Mouse (Mus musculus) lung, embryonic 16.5 days (tissue): ENCODE results near the gene Rtp3. TPM values are rescaled to one million over a fixed set of nuclear protein-coding genes. Genes with fewer than 3 reads are reported as not detected.

ENCODE experiments used
- ATAC-seq: fragments of 200-750 bp; cut with Nextera tagmentation; 2 replicates; pipeline ENCODE4 v1.8.0; 2017; ENCODE audit warnings: low read depth, mild to moderate bottlenecking, moderate library complexity
- H3K27ac ChIP-seq: fragments of 300-500 bp; sonication (generic); 2 replicates; pipeline ENCODE4 v1.5.1; 2014; ENCODE audit warnings: mild to moderate bottlenecking, control low read depth, low read length
- H3K27me3 ChIP-seq: fragments of 300-500 bp; sonication (generic); 2 replicates; pipeline ENCODE4 v1.6.1; 2014; ENCODE audit warnings: low read depth, low read length, mixed read lengths; ENCODE audit not compliant: control insufficient read depth, insufficient read depth
- H3K36me3 ChIP-seq: fragments of 300-500 bp; sonication (generic); 2 replicates; pipeline ENCODE4 v1.6.1; 2014; ENCODE audit warnings: low read length; ENCODE audit not compliant: control insufficient read depth, insufficient read depth
- H3K4me1 ChIP-seq: fragments of 300-500 bp; sonication (generic); replicated peaks from 2 replicates; pipeline ENCODE4 v1.6.1; 2014; ENCODE audit warnings: low read length, mixed read lengths; ENCODE audit not compliant: control insufficient read depth, insufficient read depth
- H3K4me2 ChIP-seq: fragments of 300-500 bp; sonication (generic); 2 replicates; pipeline ENCODE4 v1.6.1; 2014; ENCODE audit warnings: low read depth, low read length, control low read depth
- H3K4me3 ChIP-seq: fragments of 300-500 bp; sonication (generic); 2 replicates; pipeline ENCODE4 v1.5.1; 2014; ENCODE audit warnings: mild to moderate bottlenecking, low read length, control low read depth
- H3K9ac ChIP-seq: fragments of 300-500 bp; sonication (generic); 2 replicates; pipeline ENCODE4 v1.6.1; 2014; ENCODE audit warnings: low read length, control low read depth
- H3K9me3 ChIP-seq: fragments of 300-500 bp; sonication (generic); 2 replicates; pipeline ENCODE4 v1.6.1; 2016; ENCODE audit warnings: low read length; ENCODE audit not compliant: control insufficient read depth
- WGBS: fragments of 180-500 bp; shearing (Covaris S2); extraction: QIAGEN DNeasy Blood & Tissue Kit; methylation state at CpG from one replicate; pipeline ENCODE4 v1.1.7; 2014; 5-methylcytosine and 5-hydroxymethylcytosine counted together
- polyA plus RNA-seq: library from polyadenylated mRNA; unstranded; fragments of >200 nt; fragmentation: Nextera tagmentation; extraction: Ambion mirVana; gene quantifications from 2 replicates; pipeline ENCODE4 v1.2.1, GENCODE M21; 2015

Gene Rtp3
- polyA plus RNA-seq, 1 experiment from 2014 or later, result 1.9 TPM

DNA sequence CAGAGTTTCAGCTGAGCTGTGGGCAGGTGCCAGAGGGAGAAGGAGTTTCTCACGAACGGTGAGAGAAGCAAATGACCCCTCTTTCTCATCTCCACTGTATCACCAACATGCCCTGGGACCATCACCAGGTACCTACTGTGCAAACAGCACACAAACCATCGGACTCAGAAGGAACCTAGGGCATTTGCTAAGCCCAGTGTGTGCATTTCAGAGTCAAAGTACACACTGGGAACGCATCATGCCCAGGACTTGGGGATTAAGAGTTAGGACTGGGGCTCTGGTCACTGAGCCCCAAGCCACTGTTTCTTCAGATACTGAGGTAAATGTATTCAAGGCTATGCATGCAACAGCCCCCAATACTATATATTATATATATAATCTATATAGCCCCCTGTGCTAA is 3.1 kb downstream of the Rtp3 start:
- no peak for ATAC-seq
- H3K4me1 ChIP-seq, result no peaks in the 10 kb centered on the region
- H3K4me3 ChIP-seq, result no peak overlapping the region
- H3K4me2 ChIP-seq, result no peak overlapping the region
- H3K27me3 ChIP-seq, result no peaks in the 10 kb centered on the region
- H3K36me3 ChIP-seq, result no peaks in the 10 kb centered on the region
- 51% methylated on average over 4 of the region's 4 CpGs for WGBS
- no peak overlapping the region for H3K27ac ChIP-seq
- no peak overlapping the region for H3K9ac ChIP-seq
- no peaks in the 10 kb centered on the region for H3K9me3 ChIP-seq

DNA sequence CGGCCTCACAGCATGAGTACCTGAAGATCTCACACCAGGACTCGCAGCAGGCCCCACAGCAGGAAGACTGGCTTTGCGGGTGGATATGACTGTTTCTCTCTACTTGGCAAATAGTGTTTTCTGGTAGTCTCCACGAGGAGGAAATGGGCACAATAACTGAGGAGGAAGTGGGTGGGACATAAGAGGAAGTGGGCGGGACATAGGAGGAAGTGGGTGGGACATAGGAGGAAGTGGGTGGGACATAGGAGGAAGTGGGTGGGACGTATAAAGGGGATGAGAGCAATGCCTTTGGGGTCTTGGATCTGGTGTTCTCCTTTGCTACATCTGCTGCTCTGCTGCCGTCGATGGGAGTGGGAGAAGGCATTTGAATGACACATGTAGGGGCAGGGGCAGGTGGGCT is 4.4 kb downstream of the Rtp3 start:
- no peak overlapping the region for H3K4me3 ChIP-seq
- H3K27ac ChIP-seq, result no peak overlapping the region
- no peaks in the 10 kb centered on the region for H3K27me3 ChIP-seq
- H3K4me1 ChIP-seq, result no peaks in the 10 kb centered on the region
- no peaks in the 10 kb centered on the region for H3K36me3 ChIP-seq
- H3K4me2 ChIP-seq, result no peak overlapping the region
- ATAC-seq, result no peak
- H3K9ac ChIP-seq, result no peak overlapping the region
- H3K9me3 ChIP-seq, result no peaks in the 10 kb centered on the region
- WGBS, result 84% methylated on average over 8 of the region's 8 CpGs

- 90% methylated on average over 5 of the region's 5 CpGs for WGBS
Measured at GRCm38 (mm10) chr9:110985541-110985940, 4.8 kb downstream of the Rtp3 start.

DNA sequence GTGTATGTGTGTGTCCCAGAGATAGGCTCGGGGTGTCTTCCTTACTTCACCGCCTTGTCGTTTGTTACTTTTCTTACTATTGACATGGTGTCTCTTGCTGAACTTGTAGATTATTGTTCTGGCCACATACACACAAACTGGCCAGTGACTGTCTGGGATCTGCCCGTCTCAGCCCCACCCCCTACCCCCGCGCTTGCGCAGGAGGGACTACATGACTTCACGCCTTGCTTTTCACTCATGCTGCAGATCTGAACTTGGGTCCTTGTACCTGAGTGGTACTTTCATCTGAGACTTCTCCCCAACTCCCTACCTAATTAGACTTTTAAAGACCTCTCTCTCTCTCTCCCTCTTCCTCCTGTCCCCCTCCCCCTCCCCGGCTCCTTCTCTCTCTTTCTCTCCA is 6.3 kb downstream of the Rtp3 start:
- ATAC-seq, result no peak
- Histone ChIP-seq H3K9ac (no peak overlapping the region), H3K36me3 (no peaks in the 10 kb centered on the region), H3K27me3 (no peaks in the 10 kb centered on the region), H3K4me3 (no peak overlapping the region), H3K4me2 (no peak overlapping the region), H3K4me1 (no peaks in the 10 kb centered on the region), H3K27ac (no peak overlapping the region), H3K9me3 (no peaks in the 10 kb centered on the region)
- WGBS, result 89% methylated on average over 9 of the region's 9 CpGs

More at GRCm38 (mm10) chr9:110985541-110985940, 4.8 kb downstream of the Rtp3 start:
- no peaks in the 10 kb centered on the region for H3K27me3 ChIP-seq
- no peaks in the 10 kb centered on the region for H3K36me3 ChIP-seq
- H3K9me3 ChIP-seq, result no peaks in the 10 kb centered on the region
- H3K4me3 ChIP-seq, result no peak overlapping the region
- no peak overlapping the region for H3K9ac ChIP-seq
- no peak for ATAC-seq
- no peak overlapping the region for H3K27ac ChIP-seq
- no peak overlapping the region for H3K4me2 ChIP-seq
- no peaks in the 10 kb centered on the region for H3K4me1 ChIP-seq

DNA sequence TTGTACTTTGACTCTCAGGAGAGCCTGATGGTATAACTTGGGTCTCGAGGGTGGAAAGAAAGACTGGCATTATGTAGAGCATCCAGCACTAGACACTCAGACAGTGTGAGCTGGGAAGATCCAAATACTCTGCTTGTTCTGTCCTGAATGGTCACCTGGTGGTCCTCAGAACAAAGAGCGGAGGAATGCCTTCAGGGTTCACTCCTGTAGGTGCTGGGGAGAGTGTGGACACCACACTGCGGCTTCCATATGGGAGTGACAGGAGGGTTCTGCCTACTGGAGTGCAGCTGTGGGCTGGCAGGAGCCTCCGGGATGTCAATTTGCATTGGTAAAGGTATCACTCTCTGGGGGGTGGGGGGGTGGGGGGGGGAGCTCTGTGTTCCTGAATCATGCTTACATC is 8.0 kb downstream of the Rtp3 start:
- no peaks in the 10 kb centered on the region for H3K27me3 ChIP-seq
- 58% methylated on average over 4 of the region's 4 CpGs for WGBS

DNA sequence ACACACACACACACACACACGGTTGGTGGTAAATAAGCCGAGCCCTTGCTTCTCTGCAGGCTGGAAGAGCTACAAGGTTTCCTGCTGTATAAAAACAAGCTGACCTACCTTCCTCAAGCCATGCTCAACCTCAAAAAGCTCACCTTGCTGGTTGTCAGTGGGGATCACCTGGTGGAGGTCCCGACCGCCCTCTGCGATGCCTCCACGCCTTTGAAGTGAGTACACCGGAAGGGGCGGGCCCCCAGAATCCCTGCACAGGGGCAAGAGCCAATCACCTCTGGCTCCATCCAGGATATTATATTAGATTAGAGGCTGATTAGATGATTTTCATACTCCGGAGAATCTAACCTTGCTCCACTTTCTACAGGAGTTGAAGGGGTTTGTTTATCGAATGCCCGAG is 11.0 kb downstream of the Rtp3 start:
- no peak overlapping the region for H3K4me2 ChIP-seq
- no peaks in the 10 kb centered on the region for H3K9me3 ChIP-seq
- H3K9ac ChIP-seq, result no peak overlapping the region
- H3K27ac ChIP-seq, result no peak overlapping the region
- H3K4me1 ChIP-seq, result no peaks in the 10 kb centered on the region
- ATAC-seq, result no peak
- no peaks in the 10 kb centered on the region for H3K27me3 ChIP-seq
- H3K36me3 ChIP-seq, result no peaks in the 10 kb centered on the region
- no peak overlapping the region for H3K4me3 ChIP-seq
- 89% methylated on average over 11 of the region's 11 CpGs for WGBS

More for the DNA sequence above, 8.0 kb downstream of the Rtp3 start:
- Histone ChIP-seq H3K9ac (no peak overlapping the region), H3K27ac (no peak overlapping the region), H3K4me1 (no peaks in the 10 kb centered on the region), H3K4me2 (no peak overlapping the region), H3K4me3 (no peak overlapping the region), H3K9me3 (no peaks in the 10 kb centered on the region), H3K36me3 (no peaks in the 10 kb centered on the region)
- ATAC-seq, result no peak

DNA sequence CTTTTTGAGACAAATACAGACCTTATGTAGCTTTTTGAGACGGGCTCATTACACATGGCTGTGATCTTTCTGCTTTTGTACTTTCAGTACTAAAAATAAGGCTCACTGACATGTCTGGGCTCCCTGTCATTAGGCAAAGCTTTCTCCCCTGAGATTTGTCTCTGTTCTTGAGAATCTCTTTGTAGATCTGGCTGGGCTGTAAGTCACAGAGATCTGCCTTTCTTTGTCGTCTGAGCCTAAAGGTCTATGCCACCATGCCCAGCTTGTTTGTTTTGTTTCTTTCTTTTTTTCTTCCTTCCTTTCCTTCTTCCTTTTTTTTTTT is 24.5 kb downstream of the Rtp3 start:
- H3K27ac ChIP-seq, result no peak overlapping the region
- no peak for ATAC-seq
- H3K9me3 ChIP-seq, result no peaks in the 10 kb centered on the region
- H3K27me3 ChIP-seq, result no peaks in the 10 kb centered on the region
- no peak overlapping the region for H3K4me2 ChIP-seq
- H3K4me1 ChIP-seq, result no peaks in the 10 kb centered on the region
- H3K36me3 ChIP-seq, result no peaks in the 10 kb centered on the region
- WGBS, result 65% methylated on average over 2 of the region's 2 CpGs
- no peak overlapping the region for H3K9ac ChIP-seq
- H3K4me3 ChIP-seq, result no peak overlapping the region

- no peak for ATAC-seq
- no peak overlapping the region for H3K4me3 ChIP-seq
- H3K27me3 ChIP-seq, result no peaks in the 10 kb centered on the region
- H3K36me3 ChIP-seq, result no peaks in the 10 kb centered on the region
- no peak overlapping the region for H3K9ac ChIP-seq
- H3K27ac ChIP-seq, result no peak overlapping the region
- no peaks in the 10 kb centered on the region for H3K9me3 ChIP-seq
- H3K4me2 ChIP-seq, result no peak overlapping the region
- no peaks in the 10 kb centered on the region for H3K4me1 ChIP-seq
- WGBS, result 85% methylated on average over 22 of the region's 22 CpGs
Measured at GRCm38 (mm10) chr9:110965062-110965909, 25.1 kb downstream of the Rtp3 start.

DNA sequence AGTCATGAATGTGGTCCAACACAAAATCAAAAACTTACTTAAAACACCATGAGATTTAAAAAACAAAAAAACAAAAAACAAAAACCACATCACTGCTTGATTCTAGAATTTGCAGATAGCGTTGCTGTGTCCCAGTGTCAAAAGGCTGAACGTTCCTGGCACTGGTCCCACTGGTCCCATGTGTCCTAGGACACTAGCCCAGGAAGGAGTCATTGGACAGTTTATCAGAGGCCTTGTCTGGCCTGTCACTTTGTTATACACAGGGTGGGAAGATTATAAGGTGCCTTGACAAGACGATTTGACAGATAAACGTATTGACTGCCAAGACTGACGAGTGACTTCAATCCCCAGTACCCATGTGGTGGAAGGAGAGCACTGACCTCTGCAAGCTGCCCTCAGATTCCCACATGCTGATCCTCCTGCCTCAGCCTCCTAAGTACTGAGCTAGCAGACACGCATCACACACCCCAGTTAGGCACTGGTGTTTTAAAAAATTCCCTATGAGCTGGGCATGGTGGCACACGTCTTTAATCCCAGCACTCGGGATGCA is 26.7 kb downstream of the Rtp3 start:
- H3K4me2 ChIP-seq, result no peak overlapping the region
- WGBS, result 71% methylated on average over 8 of the region's 8 CpGs

More for the DNA sequence above, 26.7 kb downstream of the Rtp3 start:
- Histone ChIP-seq H3K4me1 (no peaks in the 10 kb centered on the region), H3K36me3 (no peaks in the 10 kb centered on the region), H3K27ac (no peak overlapping the region), H3K9me3 (no peaks in the 10 kb centered on the region), H3K9ac (no peak overlapping the region), H3K27me3 (no peaks in the 10 kb centered on the region), H3K4me3 (no peak overlapping the region)
- ATAC-seq, result no peak
